Mouse (Mus musculus) testis, adult 2 months (tissue): ENCODE data around the gene Art5.

Experiments used
- CTCF ChIP-seq: fragments of 200-500 bp; IDR thresholded peaks from 2 replicates; pipeline ENCODE4 v1.5.1; 2012; ENCODE audit warnings: low read depth, mild to moderate bottlenecking, inconsistent platforms, low read length, moderate library complexity; ENCODE audit not compliant: control insufficient read depth, insufficient read depth, insufficient replicate concordance
- POLR2A ChIP-seq: fragments of 200-500 bp; IDR thresholded peaks from 2 replicates; pipeline ENCODE4 v1.6.1; 2012; ENCODE audit warnings: low read depth, mild to moderate bottlenecking, inconsistent platforms, low read length, moderate library complexity; ENCODE audit not compliant: control insufficient read depth

GRCm38 (mm10) chr7:102082816-102083215, 26.5 kb downstream of the Art5 start, which contains the start of gene Trpc2:
- TF ChIP-seq POLR2A (no peak), CTCF (no peak)
